Mouse (Mus musculus) G1E (cell line): ENCODE data around the gene Galnt6.

ENCODE experiments used
- CTCF ChIP-seq: IDR thresholded peaks from 2 replicates; pipeline ENCODE4 v1.5.1; 2012; ENCODE audit warnings: low read depth, low read length, inconsistent platforms, mixed read lengths
- GATA1 ChIP-seq: IDR thresholded peaks from 2 replicates; pipeline ENCODE4 v1.6.1; 2012; ENCODE audit warnings: borderline replicate concordance, low read length, inconsistent platforms, mixed read lengths
- TAL1 ChIP-seq: conservative IDR thresholded peaks from 2 replicates; pipeline ENCODE4 v1.6.1; 2012; ENCODE audit warnings: low read depth, low read length, inconsistent platforms, mixed read lengths

DNA sequence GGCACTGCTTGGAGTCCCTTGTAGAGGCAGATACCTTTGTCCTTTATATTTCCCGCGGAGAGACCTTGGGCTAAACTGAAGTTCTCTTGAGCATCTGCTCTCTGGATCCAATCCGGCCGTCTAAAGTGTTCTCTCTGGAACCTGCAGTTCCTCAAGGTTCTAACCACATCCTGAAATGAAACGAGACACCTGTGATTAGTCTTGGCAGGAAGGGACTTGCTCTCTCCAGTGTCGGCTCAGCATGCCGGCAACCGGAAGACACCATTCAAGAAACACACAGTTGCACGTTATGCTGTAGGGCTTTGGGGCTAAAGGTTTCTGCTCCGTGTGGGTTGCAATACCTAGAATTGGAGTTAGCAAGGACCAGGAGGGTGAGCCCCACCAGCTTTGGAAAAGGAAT, 9.1 kb downstream of the Galnt6 start:
- TF ChIP-seq TAL1 (no peak), CTCF (no peak), GATA1 (no peak)
